Mouse (Mus musculus): ENCODE measurements at regions not wholly inside any gene's neighbourhood (a gene's known extent, or its start where the extent isn't known, plus 50 kb on each side); places are given as distances from the start of the nearest gene placed in this dataset.
"Not testable (repeated sequence)": the region's sequence is repeated elsewhere in the genome, so short reads cannot be mapped to it uniquely, and the experiment has no call there.

- H3K4me1 ChIP-seq (replicated peaks): no peaks in the 10 kb centered on the region
- H3K9ac ChIP-seq: no peak overlapping the region
- no peak overlapping the region for H3K4me2 ChIP-seq
- H3K9me3 ChIP-seq: no peaks in the 10 kb centered on the region
- H3K27me3 ChIP-seq: 0 out of 2 replicates have a peak, but pooled peaks cover 6% of the 10 kb centered on the region
- H3K27ac ChIP-seq: no peak overlapping the region
- 62% methylated on average over 10 of the region's 10 CpGs for WGBS
- no peak for ATAC-seq (ENCODE audit: low FRiP score)
- H3K4me3 ChIP-seq: no peak overlapping the region
- H3K36me3 ChIP-seq: no peaks in the 10 kb centered on the region
These were observed 181.4 kb downstream of the Cdca7 start for GRCm38 (mm10) chr2:72657101-72657920.

- no peaks in the 10 kb centered on the region for H3K36me3 ChIP-seq
- no peaks in the 10 kb centered on the region for H3K9me3 ChIP-seq
- ATAC-seq (ENCODE audit: low FRiP score): no peak
- H3K4me3 ChIP-seq: no peak overlapping the region
- no peak overlapping the region for H3K27ac ChIP-seq
- H3K4me1 ChIP-seq (replicated peaks): no peaks in the 10 kb centered on the region
- 93% methylated on average over 7 of the region's 7 CpGs for WGBS
- 0 out of 2 replicates have a peak, but pooled peaks cover 14% of the 10 kb centered on the region for H3K27me3 ChIP-seq
- no peak overlapping the region for H3K9ac ChIP-seq
- H3K4me2 ChIP-seq: no peak overlapping the region
These were observed 186.4 kb downstream of the Cdca7 start for GRCm38 (mm10) chr2:72662396-72662795.

GRCm38 (mm10) chr2:72662979-72663780, 187.2 kb downstream of the Cdca7 start:
- Histone ChIP-seq H3K27me3 (0 out of 2 replicates have a peak, but pooled peaks cover 12% of the 10 kb centered on the region), H3K4me3 (no peak overlapping the region), H3K4me1 (replicated peaks) (no peaks in the 10 kb centered on the region), H3K4me2 (no peak overlapping the region), H3K27ac (no peak overlapping the region), H3K9ac (no peak overlapping the region), H3K9me3 (no peaks in the 10 kb centered on the region), H3K36me3 (no peaks in the 10 kb centered on the region)
- no peak for ATAC-seq (ENCODE audit: low FRiP score)
- WGBS: 64% methylated on average over 8 of the region's 8 CpGs

- ATAC-seq (ENCODE audit: low FRiP score); H3K36me3 ChIP-seq; H3K9ac ChIP-seq; H3K4me1 ChIP-seq (replicated peaks); H3K4me3 ChIP-seq; H3K9me3 ChIP-seq; H3K4me2 ChIP-seq; H3K27ac ChIP-seq: not testable (repeated sequence)
- H3K27me3 ChIP-seq: peaks cover 30% of the 10 kb centered on the region
- WGBS: 98% methylated on average over 16 of the region's 16 CpGs
These were observed 191.4 kb downstream of the Cdca7 start for GRCm38 (mm10) chr2:72667396-72667795.

- 26% methylated on average over 13 of the region's 13 CpGs for WGBS
- no peak for ATAC-seq (ENCODE audit: low FRiP score)
- Histone ChIP-seq H3K9me3 (no peaks in the 10 kb centered on the region), H3K4me1 (replicated peaks) (peaks cover 6% of the 10 kb centered on the region), H3K27me3 (peaks cover 53% of the 10 kb centered on the region), H3K9ac (no peak overlapping the region), H3K27ac (no peak overlapping the region), H3K4me3 (no peak overlapping the region), H3K36me3 (no peaks in the 10 kb centered on the region), H3K4me2 (no peak overlapping the region)
These were observed 197.2 kb downstream of the Cdca7 start for GRCm38 (mm10) chr2:72672908-72673901.

- peaks cover 56% of the 10 kb centered on the region for H3K27me3 ChIP-seq
- no peak overlapping the region for H3K4me2 ChIP-seq
- no peak overlapping the region for H3K9ac ChIP-seq
- no peak for ATAC-seq (ENCODE audit: low FRiP score)
- 8% methylated on average over 4 of the region's 4 CpGs for whole genome bisulfite sequencing
- H3K9me3 ChIP-seq: no peaks in the 10 kb centered on the region
- no peaks in the 10 kb centered on the region for H3K36me3 ChIP-seq
- no peak overlapping the region for H3K27ac ChIP-seq
- H3K4me1 ChIP-seq (replicated peaks): peaks cover 6% of the 10 kb centered on the region
- H3K4me3 ChIP-seq: no peak overlapping the region
These were observed 198.3 kb downstream of the Cdca7 start for GRCm38 (mm10) chr2:72674229-72674628.

- peaks cover 6% of the 10 kb centered on the region for H3K4me1 ChIP-seq (replicated peaks)
- H3K9ac ChIP-seq: no peak overlapping the region
- WGBS: 52% methylated on average over 6 of the region's 6 CpGs
- no peak overlapping the region for H3K27ac ChIP-seq
- ATAC-seq (ENCODE audit: low FRiP score): no peak
- H3K9me3 ChIP-seq: no peaks in the 10 kb centered on the region
- H3K27me3 ChIP-seq: peaks cover 53% of the 10 kb centered on the region
- H3K4me2 ChIP-seq: no peak overlapping the region
- no peaks in the 10 kb centered on the region for H3K36me3 ChIP-seq
- H3K4me3 ChIP-seq: no peak overlapping the region
These were observed 199.0 kb downstream of the Cdca7 start for GRCm38 (mm10) chr2:72674856-72675440.

- peaks cover 6% of the 10 kb centered on the region for H3K4me1 ChIP-seq (replicated peaks)
- 81% methylated on average over 8 of the region's 8 CpGs for WGBS
- no peak overlapping the region for H3K9ac ChIP-seq
- H3K36me3 ChIP-seq: no peaks in the 10 kb centered on the region
- no peak overlapping the region for H3K4me2 ChIP-seq
- no peaks in the 10 kb centered on the region for H3K9me3 ChIP-seq
- no peak overlapping the region for H3K27ac ChIP-seq
- H3K4me3 ChIP-seq: no peak overlapping the region
- peaks cover 42% of the 10 kb centered on the region for H3K27me3 ChIP-seq
- no peak for ATAC-seq (ENCODE audit: low FRiP score)
These were observed 201.8 kb downstream of the Cdca7 start for GRCm38 (mm10) chr2:72677731-72678130.

- Histone ChIP-seq H3K27ac (no peak overlapping the region), H3K9me3 (peaks cover 17% of the 10 kb centered on the region; the same call in 1 of the 2 replicates), H3K4me3 (no peak overlapping the region), H3K4me2 (no peak overlapping the region), H3K27me3 (no peaks in the 10 kb centered on the region), H3K36me3 (0 out of 2 replicates have a peak, but pooled peaks cover 3% of the 10 kb centered on the region), H3K4me1 (replicated peaks) (no peaks in the 10 kb centered on the region), H3K9ac (no peak overlapping the region)
- no peak for ATAC-seq (ENCODE audit: low FRiP score)
- WGBS: 79% methylated on average over 4 of the region's 4 CpGs
These were observed 212.1 kb downstream of the Cdca7 start for GRCm38 (mm10) chr2:72688031-72688430.

GRCm38 (mm10) chr2:72701081-72701480, 225.1 kb downstream of the Cdca7 start:
- no peaks in the 10 kb centered on the region for H3K9me3 ChIP-seq
- ATAC-seq (ENCODE audit: low FRiP score): no peak
- whole genome bisulfite sequencing: 56% methylated on average over 1 of the region's 1 CpGs
- no peaks in the 10 kb centered on the region for H3K36me3 ChIP-seq
- peaks cover 8% of the 10 kb centered on the region; the same call in 1 of the 2 replicates for H3K4me1 ChIP-seq (replicated peaks)
- H3K27me3 ChIP-seq: peaks cover 36% of the 10 kb centered on the region
- no peak overlapping the region for H3K9ac ChIP-seq
- H3K27ac ChIP-seq: no peak overlapping the region
- no peak overlapping the region for H3K4me3 ChIP-seq
- no peak overlapping the region for H3K4me2 ChIP-seq

GRCm38 (mm10) chr2:72703238-72703637, 227.3 kb downstream of the Cdca7 start:
- peaks cover 12% of the 10 kb centered on the region for H3K4me1 ChIP-seq (replicated peaks)
- no peak overlapping the region for H3K27ac ChIP-seq
- H3K27me3 ChIP-seq: peaks cover 48% of the 10 kb centered on the region
- H3K9me3 ChIP-seq: no peaks in the 10 kb centered on the region
- H3K36me3 ChIP-seq: no peaks in the 10 kb centered on the region
- no peak for ATAC-seq (ENCODE audit: low FRiP score)
- H3K4me3 ChIP-seq: no peak overlapping the region
- 86% methylated on average over 11 of the region's 11 CpGs for WGBS
- H3K9ac ChIP-seq: no peak overlapping the region
- H3K4me2 ChIP-seq: no peak overlapping the region

All from hindbrain, embryonic 13.5 days (tissue).